Mouse (Mus musculus): ENCODE results near the gene Ugt1a5.

The Ugt1a5 gene

GRCm38 (mm10) chr1:88262255-88262654, 96.4 kb downstream of the Ugt1a5 start:
- no peak for DNase-seq (ENCODE audit: low spot score)

- no peak for DNase-seq (ENCODE audit: low spot score)
These were observed 97.1 kb downstream of the Ugt1a5 start for GRCm38 (mm10) chr1:88262961-88263360.

GRCm38 (mm10) chr1:88263778-88264177, 98.0 kb downstream of the Ugt1a5 start:
- DNase-seq (ENCODE audit: low spot score), result no peak

- DNase-seq (ENCODE audit: low spot score), result no peak
These were observed 98.5 kb downstream of the Ugt1a5 start for GRCm38 (mm10) chr1:88264237-88264868.

- DNase-seq (ENCODE audit: low spot score), result no peak
These were observed 99.0 kb downstream of the Ugt1a5 start for GRCm38 (mm10) chr1:88264869-88265240.

GRCm38 (mm10) chr1:88266123-88266522, 100.3 kb downstream of the Ugt1a5 start:
- DNase-seq (ENCODE audit: low spot score), result no peak

- DNase-seq (ENCODE audit: low spot score), result no peak
These were observed 101.7 kb downstream of the Ugt1a5 start for GRCm38 (mm10) chr1:88267489-88267888.

- no peak for DNase-seq (ENCODE audit: low spot score)
These were observed 102.3 kb downstream of the Ugt1a5 start for GRCm38 (mm10) chr1:88268070-88268469.
